Mouse (Mus musculus) kidney, adult 2 months (tissue): Measurements from ENCODE around the gene Trabd2b.

Experiments
- CTCF ChIP-seq: fragments of 200-500 bp; conservative IDR thresholded peaks from 2 replicates; pipeline ENCODE4 v1.5.1; 2011; ENCODE audit warnings: low read depth, mild to moderate bottlenecking, control low read depth, low read length, moderate library complexity, mixed read lengths; ENCODE audit not compliant: insufficient read depth, insufficient read length
- POLR2A ChIP-seq: fragments of 200-500 bp; IDR thresholded peaks from one replicate; pipeline ENCODE4 v1.6.1; 2011; ENCODE audit warnings: low read depth, low read length, control low read depth

DNA sequence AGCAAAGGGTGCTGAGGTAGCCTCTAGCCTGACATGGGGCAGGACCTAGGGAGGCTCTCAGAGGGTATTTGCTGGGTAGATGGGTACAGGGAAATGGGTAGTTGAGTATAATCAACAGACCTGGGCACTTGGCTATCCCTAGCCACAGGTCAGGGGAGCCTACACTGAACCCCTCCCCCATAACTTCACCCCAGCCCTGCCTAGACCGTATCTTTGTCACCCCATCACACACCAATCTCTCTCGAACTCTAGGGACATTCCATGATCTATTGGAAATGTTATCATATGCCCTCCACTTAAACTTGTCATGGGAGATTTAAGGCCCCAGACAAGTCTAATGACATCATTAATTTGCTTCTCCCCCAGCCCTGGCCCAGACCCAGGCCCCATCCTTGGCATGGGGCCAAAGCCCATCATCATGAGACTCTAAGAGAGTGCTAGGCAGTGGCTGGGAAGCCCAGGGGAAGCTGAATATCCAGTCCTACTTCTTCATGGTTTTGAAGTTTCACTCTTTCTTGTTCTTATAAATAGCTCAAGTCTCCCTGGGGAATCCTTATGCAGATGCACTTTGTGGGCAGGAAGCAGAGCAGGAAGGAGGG, 177.1 kb downstream of the Trabd2b start:
- no peak for TF ChIP-seq CTCF
- TF ChIP-seq POLR2A = no peak
